Mouse (Mus musculus): Measurements from ENCODE around the gene Dbh.

- TF ChIP-seq CTCF (IDR thresholded peaks at IDR 0.05 in 2 of 3, conservative IDR thresholded peaks at IDR 0.05 in 1 of 3; ENCODE audit: control insufficient read depth in 1 of 3, insufficient read depth in 1 of 3, low read depth in 2 of 3, low read length in 3 of 3, poor library complexity in 1 of 3, severe bottlenecking in 1 of 3): no peak
- TF ChIP-seq EP300 (IDR thresholded peaks at IDR 0.05; ENCODE audit: low read depth in 1 of 2, low read length in 2 of 2): no peak
- no peak for TF ChIP-seq UBTF (IDR thresholded peaks at IDR 0.05; ENCODE audit: borderline replicate concordance, insufficient read depth, low read depth, low read length)
- no peak for TF ChIP-seq MAX (IDR thresholded peaks at IDR 0.05; ENCODE audit: low read length)
- no peak for TF ChIP-seq HCFC1 (IDR thresholded peaks at IDR 0.05; ENCODE audit: low read depth, low read length)
- TF ChIP-seq POLR2A (IDR thresholded peaks at IDR 0.05; ENCODE audit: control insufficient read depth in 1 of 2, insufficient read depth in 1 of 2, low read depth in 1 of 2, low read length in 2 of 2, poor library complexity in 1 of 2): no peak
- no peak for TF ChIP-seq ELF1 (IDR thresholded peaks at IDR 0.05; ENCODE audit: low read depth, low read length)
- no peak for TF ChIP-seq MAFK (IDR thresholded peaks at IDR 0.05; ENCODE audit: borderline replicate concordance, low read depth, low read length)
- TF ChIP-seq RCOR1 (IDR thresholded peaks at IDR 0.05; ENCODE audit: low read depth, low read length): no peak
- no peak for TF ChIP-seq USF1 (IDR thresholded peaks at IDR 0.05; ENCODE audit: low read depth, low read length)
Measured at GRCm38 (mm10) chr2:27218569-27218968, 53.5 kb downstream of the Dbh start.

All from MEL (cell line).